Mouse (Mus musculus): Measurements from ENCODE around the gene Krt78.

The Krt78 gene

DNA sequence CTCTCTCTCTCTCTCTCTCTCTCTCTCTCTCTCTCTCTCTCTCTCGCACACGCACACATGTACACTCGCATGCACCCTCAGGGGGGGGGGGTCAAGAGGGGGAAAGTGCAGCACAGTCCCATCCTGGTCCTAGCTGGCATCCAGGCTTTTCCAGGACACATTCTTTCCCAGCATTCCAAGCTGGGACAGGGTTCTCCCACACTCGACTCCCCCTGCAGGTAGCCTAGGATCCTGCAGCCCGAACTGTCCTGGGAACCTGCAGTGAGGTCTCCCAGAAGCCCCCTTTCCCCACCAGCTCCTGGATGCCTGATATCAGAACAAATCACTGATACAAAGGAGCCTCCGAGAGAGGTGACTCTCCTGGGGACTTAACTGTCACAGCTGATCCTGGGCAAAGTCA lies 16.4 kb upstream of the Krt78 start:
- peak; percentile 82 for DNase-seq

DNA sequence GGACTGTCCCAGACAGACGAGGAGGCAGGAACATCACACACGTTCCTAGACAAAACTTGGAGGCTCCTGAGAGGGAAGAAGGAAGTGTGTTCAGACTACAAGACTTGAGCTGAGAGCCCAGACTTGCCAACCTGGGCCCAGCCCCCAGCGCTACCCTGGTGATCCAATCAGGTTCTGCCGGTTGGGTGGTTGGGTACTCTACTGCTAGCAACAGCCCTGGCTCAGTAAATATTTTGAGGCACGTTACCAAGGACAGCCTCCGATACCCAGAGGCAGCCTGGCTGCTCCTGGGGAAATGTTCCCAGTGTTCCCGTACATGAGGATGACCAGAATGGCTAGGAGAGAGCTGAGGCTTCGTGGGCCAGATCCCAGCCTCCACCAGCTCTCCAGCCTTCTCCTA lies 12.7 kb upstream of the Krt78 start:
- no peak for DNase-seq

DNA sequence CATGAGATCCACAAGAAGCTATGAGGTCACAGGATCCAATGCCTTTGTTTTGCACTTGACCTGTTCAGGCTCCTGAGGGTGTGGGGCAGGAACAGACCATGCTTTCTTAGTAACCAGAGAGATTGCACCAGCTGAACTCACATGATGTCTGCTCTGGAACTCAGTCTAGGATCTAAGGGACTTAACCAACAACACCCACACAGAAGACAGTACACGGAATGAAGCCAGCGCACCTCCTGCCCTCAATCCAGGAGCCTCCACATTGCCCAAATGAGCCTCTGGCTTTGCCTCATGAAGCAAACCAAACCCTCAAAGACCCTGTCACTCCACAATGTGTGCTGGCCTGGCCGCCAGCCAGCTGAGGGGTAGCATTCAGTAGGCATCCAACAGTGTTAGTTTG lies 4.8 kb upstream of the Krt78 start:
- no peak for DNase-seq

DNA sequence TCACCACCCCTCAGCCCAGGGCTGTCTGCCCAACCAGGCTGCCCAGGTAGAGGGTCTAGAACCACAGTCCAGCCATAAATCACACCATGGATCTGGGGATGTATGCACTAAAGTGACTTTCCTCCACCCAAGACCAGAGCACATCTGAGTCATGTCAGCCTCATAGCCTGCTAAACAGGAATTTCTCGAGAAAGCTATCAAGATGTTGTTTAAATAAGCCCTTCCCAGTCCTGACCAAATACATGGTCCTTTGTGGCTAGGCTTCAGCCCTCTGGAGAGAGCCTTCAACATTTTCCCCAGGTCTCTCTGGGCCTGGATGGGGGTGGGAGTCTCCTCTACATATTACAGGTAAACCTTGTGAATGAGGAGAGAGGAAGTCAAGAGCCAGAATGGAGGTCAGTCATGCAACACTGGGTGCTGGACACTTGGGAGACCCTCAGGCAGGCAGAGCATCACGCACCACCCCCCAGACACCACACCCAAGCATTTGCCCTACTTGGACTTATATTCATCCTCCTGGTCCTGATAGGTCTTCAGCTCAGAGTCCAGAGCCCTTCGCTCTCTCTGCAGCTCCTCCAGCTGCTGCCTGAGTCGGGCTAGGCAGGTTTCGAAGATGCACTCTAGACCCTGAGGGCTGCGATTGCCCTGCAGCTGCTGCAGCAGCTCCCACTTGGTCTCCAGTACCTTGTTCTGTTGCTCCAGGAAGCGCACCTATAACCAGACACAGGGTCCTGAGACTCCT lies 1.2 kb downstream of the Krt78 start:
- no peak for DNase-seq

DNA sequence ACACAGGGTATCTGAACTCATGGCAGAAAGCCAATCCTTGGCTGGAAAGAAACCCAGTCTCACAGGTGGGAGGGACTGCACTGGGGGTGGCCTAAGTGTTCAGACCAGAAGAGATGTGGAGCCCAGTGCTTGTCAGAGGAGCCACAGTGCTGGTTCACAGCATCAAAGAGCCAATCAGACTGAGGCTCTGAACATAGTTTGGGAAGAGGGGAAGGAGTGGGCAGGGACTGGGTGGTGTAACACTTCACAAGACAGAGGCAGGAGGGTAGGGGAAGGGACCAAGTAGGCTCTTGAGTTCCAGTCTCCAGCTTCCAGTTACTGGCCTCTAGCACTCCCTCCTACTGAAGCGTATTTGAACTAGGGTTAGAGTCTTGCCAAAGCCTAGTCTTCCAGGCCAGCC lies 8.7 kb downstream of the Krt78 start:
- DNase-seq, result no peak

DNA sequence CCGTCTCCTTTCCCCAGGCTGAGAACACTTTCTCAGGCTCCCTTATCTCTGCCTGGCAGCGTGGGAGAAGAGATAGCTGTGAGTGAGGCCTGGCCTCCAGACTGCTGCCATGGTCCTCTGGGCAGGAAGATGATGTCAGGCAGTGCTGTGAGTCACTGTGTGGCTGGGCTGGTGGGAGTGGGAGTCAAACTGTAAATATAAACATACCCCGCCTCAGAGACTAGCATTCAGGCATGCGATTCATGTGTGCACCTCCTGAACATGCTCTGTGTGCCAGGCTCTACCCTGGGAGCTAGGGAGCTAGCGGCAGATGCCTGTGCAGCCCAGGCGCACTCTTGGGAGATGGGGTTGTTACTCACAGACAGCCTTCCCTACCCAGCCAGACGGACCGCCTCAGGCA lies 12.1 kb downstream of the Krt78 start:
- peak; percentile 19 for DNase-seq

DNA sequence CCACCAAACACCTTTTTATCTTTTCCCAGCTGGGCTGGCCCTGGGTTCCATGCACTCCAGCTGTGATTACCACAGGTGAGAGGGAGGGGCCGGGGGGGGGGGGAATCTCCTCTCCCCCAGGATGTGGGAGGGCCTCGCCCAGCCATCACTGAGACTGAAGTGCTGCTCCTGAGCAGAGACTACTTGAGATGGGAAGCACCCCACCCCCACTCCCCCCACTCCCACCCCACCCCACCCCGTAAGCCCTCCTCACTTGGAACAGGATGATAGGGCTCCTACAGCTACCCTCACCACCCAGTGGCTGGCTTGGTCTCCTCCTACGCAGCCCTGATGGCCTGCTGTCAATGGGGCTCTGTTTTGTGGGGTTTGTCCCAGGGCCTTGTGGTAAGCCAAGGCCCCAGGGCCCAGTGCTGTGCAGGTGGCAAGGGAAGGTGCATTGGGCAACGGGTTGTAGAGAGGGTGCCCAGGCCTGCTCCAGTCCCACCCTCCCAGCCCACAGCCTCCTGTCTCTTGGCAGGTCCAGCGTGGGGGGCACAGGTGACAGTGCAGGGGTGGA lies 13.7 kb downstream of the Krt78 start, which contains the start of gene Krt79:
Gene Krt79 (minus strand): TSS at position 51 of the 556 bp plus-strand sequence.
- no peak for DNase-seq

DNA sequence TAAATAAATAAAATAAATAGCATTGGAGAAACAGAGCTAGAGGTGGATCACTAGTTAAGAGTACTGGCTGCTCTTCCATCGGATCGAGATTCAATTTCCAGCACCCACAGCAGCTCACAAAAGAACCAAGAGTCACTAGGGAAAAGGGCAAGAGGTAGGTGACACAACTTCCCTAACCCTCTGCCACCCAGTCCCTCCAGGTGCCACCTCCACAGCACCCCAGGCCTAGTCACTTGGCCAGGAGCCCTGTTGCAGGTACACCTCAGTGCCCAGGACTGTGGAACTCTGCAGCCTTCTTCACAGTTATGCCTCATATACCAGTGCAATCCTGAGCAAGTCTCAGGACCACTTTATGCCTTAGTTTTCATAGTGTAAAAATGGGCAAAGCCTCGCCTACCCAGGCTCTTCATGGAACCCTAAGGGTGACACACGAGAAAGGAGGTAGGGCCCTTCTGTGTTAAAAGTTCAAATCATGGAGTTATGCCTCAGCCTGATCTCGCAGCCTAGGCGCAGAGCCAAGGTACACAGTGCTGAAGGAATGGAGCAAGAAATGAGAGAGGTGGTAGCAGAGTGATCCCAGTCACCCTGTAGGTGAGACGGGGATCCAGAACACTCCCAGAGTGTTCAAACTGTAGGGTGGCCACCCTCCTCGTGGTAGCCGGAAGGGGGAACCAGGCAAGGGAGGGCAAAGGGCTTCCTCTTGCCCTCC lies 15.3 kb downstream of the Krt78 start:
- DNase-seq, result no peak

DNA sequence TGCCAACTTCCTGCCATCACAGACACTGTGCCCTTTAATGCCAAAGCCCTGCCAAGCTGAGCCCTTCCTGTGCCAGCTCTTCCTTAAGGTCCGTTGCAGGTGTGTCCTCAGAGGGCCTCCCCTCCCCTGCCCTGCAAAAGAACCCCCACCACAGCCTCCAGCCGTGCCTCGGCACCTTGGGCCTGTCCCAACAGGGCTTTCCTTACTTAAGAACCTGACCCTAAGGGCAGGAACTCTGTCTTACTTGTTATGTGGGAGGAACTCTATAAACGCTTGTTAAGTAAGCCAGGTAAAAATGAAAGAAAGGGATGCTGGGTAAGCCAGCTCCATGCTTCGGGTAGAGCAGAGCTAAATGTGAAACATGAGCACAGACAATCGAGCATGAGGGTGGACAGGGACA lies 21.1 kb downstream of the Krt78 start:
- no peak for DNase-seq

DNA sequence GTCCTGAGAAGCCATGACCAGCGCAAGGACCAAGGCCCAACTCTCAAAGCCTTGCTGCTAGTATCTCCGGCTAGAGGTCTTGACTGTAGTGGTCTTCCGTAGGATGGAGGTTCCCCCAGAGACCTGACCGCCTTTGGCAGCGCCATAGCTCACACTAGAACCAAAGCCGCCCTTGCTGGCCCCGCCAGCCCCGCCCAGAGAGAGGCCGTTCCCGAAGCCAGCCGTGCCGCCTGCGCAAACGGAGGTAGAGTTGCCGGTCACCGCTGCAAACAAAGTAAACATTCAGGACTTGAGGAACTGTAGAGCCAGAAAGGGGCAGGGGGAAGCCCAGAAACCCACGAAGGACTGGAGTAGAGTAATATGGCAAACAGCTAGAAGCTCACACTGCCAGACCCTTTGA lies 24.4 kb downstream of the Krt78 start:
- peak; percentile 41 for DNase-seq

DNA sequence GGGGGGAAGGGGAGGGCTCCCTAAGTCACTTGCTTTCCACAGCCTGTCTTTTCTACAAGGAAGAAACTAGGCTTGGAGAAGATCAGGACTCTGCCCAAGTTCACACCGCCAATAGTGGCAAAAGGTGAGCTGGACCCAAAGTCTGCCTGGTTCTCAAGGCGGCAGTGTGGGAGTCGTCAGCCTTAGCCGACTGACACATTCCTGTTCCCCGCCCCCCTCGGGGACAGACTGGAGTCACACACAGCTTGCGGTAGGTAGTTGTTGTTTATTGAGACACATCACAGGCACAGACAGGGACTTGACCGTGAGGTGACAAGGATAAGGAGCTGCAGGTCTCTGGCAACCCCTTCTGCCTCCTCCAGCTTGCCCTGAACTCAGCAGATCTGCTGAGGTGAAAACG lies 25.0 kb downstream of the Krt78 start:
- peak; percentile 31 for DNase-seq

DNA sequence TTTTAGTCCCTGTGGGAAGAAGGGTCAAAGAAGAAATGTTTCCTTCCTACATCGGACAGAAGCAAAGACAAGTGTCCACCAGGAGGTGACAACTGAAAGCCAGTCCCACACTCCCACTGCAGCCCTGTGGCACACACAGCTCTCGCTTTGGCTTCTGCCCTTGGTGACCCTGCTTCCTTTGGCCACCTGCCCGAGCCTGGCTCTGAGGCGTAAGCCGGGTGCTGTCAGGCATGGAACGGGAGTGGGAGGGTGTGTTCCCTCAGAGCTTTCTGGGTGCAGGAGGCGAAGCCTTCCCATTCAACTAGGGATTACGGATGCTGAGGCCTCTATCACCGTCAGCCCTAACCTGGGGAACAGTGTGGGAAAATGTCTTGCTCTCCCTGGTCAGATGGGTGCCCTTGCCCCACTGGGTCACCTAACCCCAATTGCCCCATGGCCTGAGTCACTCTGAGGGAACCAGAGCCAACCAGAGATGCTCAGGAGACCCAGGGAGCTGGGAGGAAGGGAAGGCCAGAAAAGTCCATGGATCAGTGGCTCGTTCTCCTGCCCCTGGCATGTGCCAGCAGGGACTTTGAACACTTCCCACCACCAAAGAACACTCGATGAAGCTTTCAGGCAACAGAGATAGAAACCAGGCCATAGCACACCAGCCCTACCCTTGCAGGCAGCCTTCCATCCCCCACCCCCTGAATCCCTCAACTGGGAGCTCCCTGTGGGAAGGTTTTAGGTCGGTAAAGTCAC lies 26.6 kb downstream of the Krt78 start:
- peak; percentile 80 for DNase-seq

DNA sequence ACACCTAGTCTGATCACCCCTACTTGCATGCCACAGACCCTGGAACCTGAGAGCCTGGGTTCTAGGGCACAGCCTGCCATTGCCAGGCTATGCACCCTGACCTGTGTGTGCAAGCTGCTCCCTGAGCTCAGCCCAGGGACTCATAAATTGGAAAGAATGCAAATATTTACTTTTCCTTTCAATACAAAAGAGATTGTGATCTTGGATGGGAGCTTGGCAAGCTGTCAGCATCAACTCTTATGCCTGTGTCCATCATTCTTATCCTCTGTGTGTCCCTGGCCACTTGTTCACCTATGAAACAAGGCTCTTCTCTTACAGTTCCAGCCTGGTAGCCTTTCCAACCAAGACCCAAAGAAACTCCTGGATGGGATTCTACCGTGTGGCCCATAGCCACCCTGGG lies 29.0 kb downstream of the Krt78 start:
- DNase-seq, result no peak

DNA sequence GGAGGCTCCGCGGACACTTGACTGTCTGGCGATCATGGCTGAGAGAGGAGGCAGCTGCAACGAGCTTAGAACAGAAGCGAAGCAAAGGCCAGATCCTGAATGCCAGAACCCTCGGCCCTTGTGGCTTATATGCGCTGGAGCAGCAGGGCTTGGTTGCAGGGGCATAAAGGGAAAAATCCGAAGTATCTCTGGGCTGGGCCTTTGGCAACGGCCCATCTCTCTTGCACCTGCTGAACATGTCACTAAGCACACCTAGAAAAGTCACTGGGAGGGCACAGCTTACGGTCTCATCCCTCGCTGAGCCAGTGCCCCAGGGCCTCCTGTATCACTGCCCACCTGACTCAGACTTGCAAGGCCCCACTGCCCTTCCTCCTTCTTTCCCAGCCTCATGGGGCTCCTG lies 29.5 kb downstream of the Krt78 start, which contains the start of gene Krt4:
Gene Krt4 (minus strand): TSS at position 101 of the 400 bp plus-strand sequence.
- DNase-seq, result no peak

DNA sequence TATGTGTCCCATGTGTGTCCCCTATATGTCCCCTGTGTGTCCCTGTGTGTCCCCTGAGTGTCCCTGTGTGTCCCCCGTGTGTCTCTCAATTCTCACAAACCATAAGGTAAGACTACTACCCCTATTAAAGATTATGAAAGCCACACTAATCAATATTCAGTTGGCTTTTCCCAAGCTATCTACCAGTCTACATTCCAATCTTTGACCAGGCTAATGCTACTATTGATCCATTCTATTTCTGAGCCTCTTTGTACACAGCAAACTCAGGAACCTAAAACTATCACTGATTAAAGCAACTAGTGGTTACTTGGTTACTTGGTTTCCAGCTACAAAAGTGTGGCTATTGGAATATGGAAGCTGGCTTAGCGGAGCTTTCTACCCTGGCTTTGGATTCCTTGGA lies 31.8 kb downstream of the Krt78 start:
- DNase-seq, result no peak

DNA sequence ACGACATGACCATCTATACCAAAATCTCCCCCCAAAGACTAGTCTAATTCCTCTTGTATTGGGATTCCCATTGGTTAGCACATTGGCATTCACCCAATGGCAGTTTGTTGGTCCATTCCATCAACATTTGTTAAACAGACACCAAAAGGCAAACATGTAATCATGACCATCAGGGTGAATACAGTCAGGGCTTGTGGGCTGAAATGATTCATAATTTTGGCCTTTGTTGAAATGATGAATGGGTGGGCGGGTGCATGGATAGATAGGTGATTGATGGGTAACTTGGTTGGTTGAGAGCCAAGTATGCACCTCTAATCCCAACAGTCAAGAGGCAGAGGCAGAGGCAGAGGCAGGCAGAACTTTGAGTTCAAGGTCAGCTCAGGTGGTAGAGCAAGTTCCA lies 38.0 kb downstream of the Krt78 start:
- no peak for DNase-seq

DNA sequence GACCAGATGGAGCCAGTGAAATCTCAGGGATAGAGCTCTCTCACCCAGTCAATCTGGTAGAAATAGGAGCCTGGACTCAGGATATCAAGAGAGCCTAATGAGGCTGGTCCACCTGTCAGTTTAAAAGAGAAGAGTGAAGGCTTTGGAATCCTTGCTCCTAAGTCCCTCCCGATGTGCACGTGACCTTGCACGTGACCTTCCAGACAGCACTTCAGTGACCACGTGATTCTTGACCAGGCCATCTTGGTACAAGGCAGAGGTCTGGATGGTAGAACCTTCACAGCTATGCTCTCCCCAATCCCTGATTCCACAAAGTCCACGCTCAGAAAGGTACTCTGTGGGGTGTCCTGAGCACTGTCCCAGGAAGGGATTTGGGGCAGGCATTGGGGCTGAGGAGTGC lies 49.2 kb downstream of the Krt78 start:
- no peak for DNase-seq

DNA sequence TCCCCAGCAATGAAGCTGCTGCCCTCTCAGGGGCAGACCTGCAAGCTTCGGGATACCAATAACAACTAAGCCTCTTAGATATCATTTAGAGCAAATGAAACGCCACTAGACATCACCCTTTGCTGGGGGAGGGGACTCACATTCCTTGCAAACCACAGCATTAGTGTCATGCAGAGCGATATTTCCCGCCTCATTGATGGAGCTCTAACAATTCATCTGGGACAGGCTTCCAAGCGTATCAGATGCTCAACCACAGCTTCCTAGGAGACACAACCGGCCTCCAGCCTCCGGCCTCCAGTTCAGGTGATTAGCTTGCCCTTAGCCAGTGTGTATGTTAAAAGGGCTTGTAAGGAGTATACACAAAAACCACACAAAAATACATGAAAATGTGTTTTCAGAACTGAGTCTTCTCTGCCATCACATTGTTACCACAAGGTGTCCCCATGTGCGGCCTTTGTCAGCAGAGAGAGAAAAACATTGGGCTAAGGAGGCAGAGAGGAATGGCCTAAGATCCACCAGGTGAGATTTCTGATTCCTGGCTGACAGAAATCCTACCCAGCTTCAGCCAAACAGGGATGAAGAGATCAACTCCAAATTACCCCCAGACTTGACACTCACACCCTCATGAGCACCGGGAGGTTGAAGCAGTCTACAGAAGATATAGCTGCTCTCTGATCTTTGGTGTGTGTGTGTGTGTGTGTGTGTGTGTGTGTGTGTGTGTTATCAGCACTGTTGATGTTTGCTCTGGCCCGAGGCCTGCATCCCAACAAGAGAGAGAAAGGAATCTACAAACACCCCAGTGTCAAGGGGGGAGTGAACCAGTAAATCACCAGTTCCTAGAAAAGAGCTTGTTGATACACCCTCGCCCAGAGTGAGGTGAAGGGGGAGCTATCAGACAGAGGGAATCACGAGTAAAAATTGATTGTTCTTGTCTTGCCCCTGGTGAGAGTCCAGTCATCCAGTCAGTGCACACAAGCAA lies 51.6 kb downstream of the Krt78 start:
- peak; percentile 26 for DNase-seq
